Mouse (Mus musculus) brain, embryonic 14.5 days (tissue): ENCODE data around the gene Rsph14. TPM values are rescaled to one million over a fixed set of nuclear protein-coding genes. Genes with fewer than 3 reads are reported as not detected.
A peak's percentile ranks its signal among the peaks of the same experiment; 100 is the strongest.
"Not testable (repeated sequence)": the region's sequence is repeated elsewhere in the genome, so short reads cannot be mapped to it uniquely, and the experiment has no call there.

Experiments
- DNase-seq: peaks from one replicate; pipeline ENCODE4 v3.0.0-alpha.2; 2011; ENCODE audit warnings: low read depth
- CTCF ChIP-seq: fragments of 200-500 bp; IDR thresholded peaks from 2 replicates; pipeline ENCODE4 v1.5.1; 2012; ENCODE audit warnings: inconsistent platforms, mild to moderate bottlenecking, moderate library complexity, borderline replicate concordance; ENCODE audit not compliant: insufficient read depth, insufficient read length; ENCODE audit errors: extremely low read depth
- POLR2A ChIP-seq: fragments of 200-500 bp; IDR thresholded peaks from 2 replicates; pipeline ENCODE4 v1.6.1; 2012; ENCODE audit warnings: mild to moderate bottlenecking, inconsistent platforms, borderline replicate concordance; ENCODE audit not compliant: poor library complexity, insufficient read depth, insufficient read length, severe bottlenecking; ENCODE audit errors: extremely low read depth
- polyA plus RNA-seq: library from polyadenylated mRNA; depleted of rRNA; stranded (reverse); fragments of >200 nt; gene quantifications from 2 replicates; pipeline ENCODE4 v1.2.3, GENCODE M21; 2012

Rsph14 gene
- polyA plus RNA-seq, 1 experiment = 0.42 TPM

DNA sequence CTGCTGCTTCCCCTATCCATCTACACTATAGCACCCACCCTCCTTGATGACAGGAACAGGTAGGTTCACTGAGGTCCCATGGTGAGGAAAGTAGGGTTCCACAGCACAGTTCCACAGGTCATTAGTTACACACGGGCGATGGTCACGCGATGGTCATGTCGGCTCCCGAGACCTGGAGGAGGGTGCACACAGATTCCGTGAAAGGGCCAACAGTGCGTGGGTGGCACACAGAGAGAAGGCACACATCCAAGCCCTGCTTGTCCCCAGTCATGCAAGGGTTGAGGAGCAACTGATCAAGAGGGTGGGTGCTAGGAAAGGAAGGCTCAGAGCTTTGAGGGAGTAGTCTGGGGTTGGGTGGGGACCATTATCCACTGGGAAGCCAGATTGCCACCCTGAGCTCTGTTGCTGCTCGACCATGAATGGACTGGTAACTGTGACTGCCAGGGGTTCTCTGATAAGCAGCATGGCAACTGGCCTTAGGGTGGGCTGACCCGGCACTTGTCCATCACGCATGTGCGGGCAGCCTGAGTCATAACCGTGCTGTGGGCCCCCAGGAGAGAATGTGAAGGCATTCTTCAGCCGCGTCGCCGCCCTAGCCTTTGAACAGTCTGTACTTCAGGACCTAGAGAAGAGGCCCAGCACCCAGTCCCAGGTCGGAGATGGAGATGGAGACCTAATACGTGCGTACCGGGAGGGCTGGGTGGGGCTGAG lies 19.1 kb upstream of the Rsph14 start:
- TF ChIP-seq POLR2A (no peak), CTCF (no peak)
- no peak for DNase-seq

DNA sequence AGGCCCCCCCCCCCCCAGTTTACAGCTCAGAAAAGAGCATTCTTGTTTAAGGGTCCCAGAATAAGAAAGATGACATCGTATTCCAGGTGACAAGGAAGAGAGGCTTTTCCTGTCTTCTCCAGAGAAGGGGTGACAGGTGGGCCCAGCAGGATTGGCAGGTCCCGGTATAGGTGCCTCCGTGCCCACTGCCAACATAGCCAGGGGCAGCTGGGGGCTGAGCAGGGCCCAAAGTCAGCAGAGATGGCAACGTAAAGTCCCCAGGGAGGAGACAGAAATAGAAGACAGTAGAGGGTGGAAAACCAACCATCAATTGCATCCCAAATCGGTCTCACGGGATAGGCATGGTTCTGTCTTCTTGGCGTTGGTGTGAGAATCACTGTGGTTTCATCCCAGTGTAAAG lies 16.3 kb upstream of the Rsph14 start:
- no peak for TF ChIP-seq POLR2A
- no peak for TF ChIP-seq CTCF
- no peak for DNase-seq

DNA sequence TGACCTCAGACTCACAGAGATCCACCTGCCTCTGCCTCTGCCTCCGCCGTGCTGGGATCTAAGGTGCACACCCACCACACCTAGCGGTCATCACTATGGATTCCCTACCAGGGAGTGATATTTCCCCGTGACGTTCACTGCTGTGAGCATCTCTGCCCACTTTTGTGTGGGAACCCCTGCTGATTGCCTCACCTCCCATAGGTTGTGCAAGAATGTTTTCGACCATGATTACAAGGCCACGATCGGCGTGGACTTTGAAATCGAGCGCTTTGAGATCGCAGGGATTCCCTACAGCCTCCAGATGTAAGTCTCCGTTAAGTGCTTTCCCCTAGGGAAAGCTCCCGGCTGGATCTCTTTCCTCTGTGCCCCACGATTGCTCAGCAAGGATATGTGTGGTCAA lies 13.4 kb upstream of the Rsph14 start:
- TF ChIP-seq CTCF (no peak), POLR2A (no peak)
- no peak for DNase-seq

DNA sequence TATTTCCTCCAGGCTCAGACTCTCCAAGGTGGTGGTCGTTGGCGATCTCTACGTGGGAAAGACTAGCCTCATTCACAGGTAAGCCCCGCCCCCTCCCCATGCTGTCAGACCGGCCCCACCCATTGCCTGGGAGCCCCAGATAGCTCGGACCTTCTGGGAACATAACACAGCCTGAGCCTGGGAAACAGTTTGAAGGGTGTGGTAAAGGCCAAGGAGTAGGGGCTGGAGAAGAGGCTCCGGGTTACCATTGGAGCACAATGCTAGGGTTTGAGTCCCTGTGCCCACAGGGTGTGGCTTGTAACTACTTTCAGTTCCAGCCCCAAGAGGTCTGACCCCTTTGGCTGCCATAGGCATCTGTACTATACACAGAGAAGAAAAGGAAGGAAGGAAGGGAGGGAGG lies 12.1 kb upstream of the Rsph14 start:
- no peak for DNase-seq

DNA sequence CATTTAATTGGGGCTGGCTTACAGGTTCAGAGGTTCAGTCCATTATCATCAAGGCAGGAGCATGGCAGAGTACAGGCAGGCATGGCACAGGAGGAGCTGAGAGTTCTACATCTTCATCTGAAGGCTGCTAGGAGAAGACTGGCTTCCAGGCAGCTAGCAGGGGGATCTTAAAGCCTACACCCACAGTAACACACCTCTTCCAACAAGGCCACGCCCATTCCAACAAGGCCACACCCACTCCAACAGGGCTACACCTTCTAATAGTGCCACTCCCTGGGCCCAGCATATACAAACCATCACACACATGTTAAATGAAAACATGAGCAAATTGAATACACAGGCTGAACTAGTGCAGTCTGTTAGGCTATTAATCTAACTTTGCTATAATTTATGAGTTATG lies 9.7 kb upstream of the Rsph14 start:
- DNase-seq = not testable (repeated sequence)

More for the DNA sequence above, 12.1 kb upstream of the Rsph14 start:
- TF ChIP-seq POLR2A = no peak
- no peak for TF ChIP-seq CTCF

DNA sequence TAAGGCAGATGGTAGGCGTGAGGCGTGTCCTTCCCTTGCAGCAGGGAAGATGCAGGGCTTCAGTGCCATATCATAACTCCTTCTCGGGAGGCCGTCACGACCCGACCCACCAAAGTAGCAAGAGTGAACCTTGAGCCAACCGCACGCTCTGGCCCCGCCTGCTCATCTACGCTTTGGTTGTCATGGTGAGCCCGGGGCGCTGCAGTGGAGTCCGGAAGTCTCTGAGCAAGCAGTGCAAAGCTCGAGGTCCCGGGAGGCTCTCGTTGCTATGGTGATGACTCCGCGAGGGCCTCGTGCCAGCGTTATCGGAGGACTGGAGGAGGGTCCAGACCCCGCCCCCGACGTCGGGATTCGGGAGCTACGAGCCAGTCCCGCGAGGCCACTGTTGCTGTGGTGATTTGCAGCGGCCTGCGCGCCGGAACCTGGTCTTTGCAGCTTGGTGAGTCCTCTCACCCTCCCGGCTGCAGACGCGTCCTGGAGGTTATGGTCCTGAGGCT lies 4.5 kb upstream of the Rsph14 start, which contains the start of gene Rab36:
Rab36 (plus strand) TSS at position 176 of the 497 bp plus-strand sequence.
- TF ChIP-seq CTCF (no peak), POLR2A (no peak)
- DNase-seq = peak; percentile 98

DNA sequence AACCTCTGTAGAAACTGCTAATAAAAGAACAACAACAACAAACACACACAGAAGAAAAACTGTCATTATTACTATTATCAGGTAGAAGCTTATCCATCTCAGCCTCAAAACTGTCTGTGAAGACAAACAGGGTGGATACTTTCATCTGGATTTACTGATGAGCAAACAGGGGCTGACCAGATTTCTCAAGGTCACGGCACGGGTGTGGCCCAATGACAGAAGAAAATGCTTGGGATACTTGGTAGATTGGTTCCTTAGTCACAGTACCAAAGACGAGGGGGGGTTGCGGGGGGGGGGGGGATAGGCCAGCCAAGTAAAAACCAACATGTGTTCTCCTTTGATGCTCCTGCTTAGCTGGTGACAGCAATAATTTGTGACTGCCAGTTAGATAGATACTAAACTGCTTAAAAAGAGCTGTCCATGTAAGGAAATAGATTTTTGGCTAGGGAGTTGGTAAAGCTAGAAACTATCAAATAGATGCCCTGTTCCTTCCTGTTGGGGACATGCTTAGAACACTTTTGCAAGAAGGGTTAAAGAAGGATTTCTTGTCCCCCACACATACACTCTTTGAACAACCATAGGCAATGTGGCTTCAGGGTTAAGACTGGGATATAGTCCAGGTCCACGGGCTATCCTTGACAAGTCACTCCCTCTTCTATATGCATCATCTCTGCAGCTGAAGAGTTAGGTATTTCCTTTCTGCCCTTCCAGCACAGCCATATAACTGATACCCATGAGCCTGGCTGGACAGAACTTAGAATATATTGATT lies 856 bp downstream of the Rsph14 start:
- TF ChIP-seq CTCF = no peak
- TF ChIP-seq POLR2A = no peak

DNA sequence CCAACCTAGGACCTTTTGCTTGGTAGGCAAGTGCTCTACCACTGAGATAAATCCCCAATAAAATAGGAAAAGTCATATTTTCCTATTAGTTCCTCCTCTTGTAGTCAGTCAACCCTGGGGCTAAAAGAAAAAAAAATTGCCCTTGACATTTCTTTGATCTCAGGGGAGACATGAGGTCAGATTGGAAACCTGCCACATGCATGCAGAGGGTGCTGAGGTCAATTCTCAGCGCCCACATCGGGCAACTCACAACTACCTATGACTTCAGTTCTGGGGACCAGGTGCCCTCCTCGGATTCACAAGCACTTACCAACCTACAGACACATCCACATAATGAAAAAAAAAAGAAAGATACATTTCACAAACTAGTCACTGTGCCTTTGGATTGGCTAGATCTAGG lies 2.2 kb downstream of the Rsph14 start:
- no peak for DNase-seq
- TF ChIP-seq CTCF = no peak
- TF ChIP-seq POLR2A = no peak

More for the DNA sequence above, 856 bp downstream of the Rsph14 start:
- peak; percentile 13 for DNase-seq

DNA sequence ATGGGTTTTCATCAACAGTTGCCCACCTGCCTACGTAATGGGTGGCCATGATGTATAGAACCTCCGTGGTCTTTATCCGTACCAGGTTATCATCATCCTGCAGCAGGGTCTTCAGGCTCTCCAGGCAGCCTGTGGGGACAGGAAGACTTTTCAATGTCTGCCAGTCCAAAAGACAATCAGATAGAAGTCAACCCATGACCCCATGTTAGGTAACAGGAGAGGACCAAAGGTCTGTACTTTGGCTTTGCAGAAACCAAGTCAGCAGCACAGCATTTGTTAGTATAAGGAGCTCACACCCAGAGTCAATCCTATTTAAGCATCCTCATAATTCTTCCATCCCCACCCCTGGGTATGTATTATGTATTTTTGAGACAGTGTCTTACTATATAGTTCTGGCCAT lies 2.7 kb downstream of the Rsph14 start:
- DNase-seq = no peak
- TF ChIP-seq CTCF (no peak), POLR2A (no peak)

DNA sequence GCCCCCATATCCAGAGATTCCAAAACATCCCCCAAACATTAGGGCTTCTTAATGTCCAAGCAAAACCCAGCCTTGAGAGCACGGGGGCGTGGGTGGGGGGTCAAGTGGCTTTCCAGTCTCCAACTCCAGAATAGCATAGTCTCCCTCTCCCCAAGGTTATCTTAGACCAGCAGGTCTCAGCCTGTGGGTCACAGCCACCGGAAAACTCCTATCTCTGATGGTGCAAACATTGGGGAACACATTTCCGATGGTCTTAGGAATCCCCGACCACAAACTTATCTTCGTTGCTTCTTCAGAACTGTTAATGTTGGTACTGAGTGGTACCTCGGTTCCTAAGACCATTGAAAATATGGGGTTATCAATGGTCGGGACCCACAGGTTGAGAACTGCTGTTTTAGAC lies 3.6 kb downstream of the Rsph14 start:
- no peak for DNase-seq
- no peak for TF ChIP-seq POLR2A
- no peak for TF ChIP-seq CTCF

DNA sequence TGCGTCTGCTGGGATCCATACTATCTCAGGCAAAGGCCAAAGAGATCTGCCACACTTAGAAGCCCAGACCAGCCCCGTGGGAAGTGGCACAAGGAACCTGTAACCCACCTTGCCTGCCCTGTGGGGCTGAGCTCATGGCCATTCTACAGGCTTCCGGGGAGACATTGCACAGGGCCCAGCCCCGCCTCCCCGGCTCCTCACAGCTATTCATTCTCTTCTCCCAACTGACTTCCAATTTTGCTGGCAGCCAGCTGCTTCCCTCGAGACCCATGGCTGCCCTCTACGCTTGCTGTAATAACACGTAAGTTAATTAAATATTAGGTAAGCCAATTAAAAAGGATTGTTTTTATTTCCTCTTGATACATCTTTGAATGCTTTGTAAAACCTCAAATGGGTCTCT lies 5.9 kb downstream of the Rsph14 start:
- TF ChIP-seq CTCF (no peak), POLR2A (no peak)
- DNase-seq = no peak

DNA sequence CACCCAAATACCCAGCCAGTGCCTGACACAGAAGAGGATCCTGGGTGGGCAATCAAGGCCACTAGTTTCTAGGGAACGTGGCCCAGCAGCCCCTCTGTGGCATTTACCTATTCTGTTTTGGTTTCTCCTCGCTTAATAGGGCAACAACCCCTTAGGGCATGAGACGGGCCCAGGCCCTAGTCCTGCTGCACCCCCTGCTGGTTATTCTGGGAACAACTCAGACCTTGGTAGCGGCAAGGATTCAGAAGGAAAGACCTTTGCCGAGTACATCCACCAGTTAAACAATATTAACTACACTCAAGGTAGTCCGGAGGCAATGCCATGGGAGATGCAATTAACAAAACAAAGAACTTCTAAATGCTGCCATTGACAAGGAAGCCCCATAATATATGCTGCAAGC lies 11.2 kb downstream of the Rsph14 start:
- TF ChIP-seq POLR2A (no peak), CTCF (peak; percentile 93)

More for the DNA sequence above, 11.2 kb downstream of the Rsph14 start:
- DNase-seq = peak; percentile 75
